In the genomic region with DNA sequence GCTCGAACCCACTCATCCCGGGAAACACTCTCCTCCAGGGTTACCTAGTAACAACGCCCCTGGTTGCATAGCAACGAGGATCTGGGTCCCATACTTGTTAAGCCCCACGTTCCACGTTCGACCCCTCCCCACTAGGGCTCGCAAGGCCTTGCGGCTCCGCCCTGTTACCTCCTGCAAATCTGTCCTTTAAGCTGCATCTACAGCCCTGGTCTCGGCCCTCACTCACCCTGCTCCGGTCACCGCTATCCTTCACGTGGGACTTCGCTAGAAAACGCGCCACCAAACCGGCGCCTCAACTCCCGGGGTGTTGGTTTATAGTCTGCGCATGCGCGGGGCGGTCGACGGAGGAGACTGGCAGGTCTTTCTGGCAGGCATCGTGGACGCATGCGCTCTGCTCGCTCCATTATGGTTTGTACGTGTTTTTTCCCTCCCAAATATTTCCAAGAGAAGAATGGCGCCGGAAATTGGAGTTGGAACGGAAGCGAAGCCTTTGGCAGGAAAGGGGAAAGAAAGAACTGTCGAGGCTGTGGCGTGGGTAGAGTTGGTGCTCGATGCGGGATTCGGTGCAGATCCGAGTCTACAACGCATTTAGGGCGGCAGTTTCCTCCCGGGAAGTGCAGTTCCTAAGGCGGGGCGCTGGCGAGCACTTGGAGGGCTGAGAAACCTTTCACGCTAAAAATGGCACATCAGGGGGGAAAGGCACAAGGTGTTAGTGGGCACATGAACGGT, we compare ENCODE assay signal across 8 mouse cellular contexts. TPM values are rescaled to one million over a fixed set of nuclear protein-coding genes. Genes with fewer than 3 reads are reported as not detected.
DNase-seq lines count a peak whose midpoint lies in the region; ATAC-seq and TF ChIP-seq lines count a peak whose summit lies in the region.

A gene (minus strand): TSS at position 576 of the 729 bp plus-strand sequence.

- peaks cover 4% of the 10 kb centered on the region; the same call in 1 of the 2 replicates for H3K36me3 ChIP-seq in embryonic facial prominence, embryonic 15.5 days
- H3K36me3 ChIP-seq in kidney, embryonic 14.5 days (ENCODE audit: control insufficient read depth, insufficient read depth, low read length): peaks cover 6% of the 10 kb centered on the region; the same call in 1 of the 2 replicates
- 0 out of 2 replicates have a peak, but pooled peaks cover 7% of the 10 kb centered on the region for H3K36me3 ChIP-seq in limb, embryonic 15.5 days

- no peaks in the 10 kb centered on the region for H3K27me3 ChIP-seq in embryonic facial prominence, embryonic 15.5 days
- no peaks in the 10 kb centered on the region for H3K27me3 ChIP-seq in kidney, embryonic 14.5 days (ENCODE audit: control insufficient read depth, insufficient read depth, low read length)
- H3K27me3 ChIP-seq in limb, embryonic 15.5 days: no peaks in the 10 kb centered on the region

- peaks cover 2% of the 10 kb centered on the region; the same call in 1 of the 2 replicates for H3K4me1 ChIP-seq in bone marrow, adult 2 months (ENCODE audit: control insufficient read depth, insufficient read depth, low read length)
- H3K4me1 ChIP-seq in embryonic facial prominence, embryonic 15.5 days: peaks cover 29% of the 10 kb centered on the region
- H3K4me1 ChIP-seq in kidney, embryonic 14.5 days (ENCODE audit: control insufficient read depth, insufficient read depth, low read length): peaks cover 10% of the 10 kb centered on the region
- peaks cover 17% of the 10 kb centered on the region for H3K4me1 ChIP-seq in limb, embryonic 15.5 days

- DNase-seq in 416B (ENCODE audit: low read depth): peak; percentile 89
- DNase-seq in heart, adult 9 months (ENCODE audit: low spot score in 2 of 2): peak; percentile 93 to 95
- peak; percentile 68 to 80 for DNase-seq in monocyte, adult 2 months (ENCODE audit: low read depth in 1 of 2, low spot score in 2 of 2)
- peak; percentile 89 to 91 for DNase-seq in spleen, postnatal 36 days (ENCODE audit: low spot score in 2 of 2)

- TF ChIP-seq CTCF in bone marrow, adult 2 months (IDR thresholded peaks at IDR 0.05; ENCODE audit: control insufficient read depth, insufficient read depth, low read length): no peak

- H3K4me3 ChIP-seq in bone marrow, adult 2 months (replicated peaks; ENCODE audit: control insufficient read depth, low read depth, low read length): peak within 1 kb of the TSS; percentile 80
- peak within 1 kb of the TSS; percentile 75 for H3K4me3 ChIP-seq in embryonic facial prominence, embryonic 15.5 days (replicated peaks)
- H3K4me3 ChIP-seq in kidney, embryonic 14.5 days (ENCODE audit: low read length): peak within 1 kb of the TSS; percentile 64
- H3K4me3 ChIP-seq in limb, embryonic 15.5 days: peak within 1 kb of the TSS; percentile 68

- TF ChIP-seq POLR2A in bone marrow, adult 2 months (IDR thresholded peaks at IDR 0.05; ENCODE audit: borderline replicate concordance, control insufficient read depth, low read depth, low read length): peak; percentile 63; the same call in 1 of the 2 replicates

- ATAC-seq in embryonic facial prominence, embryonic 15.5 days (ENCODE audit: insufficient number of reproducible peaks, low FRiP score, low TSS enrichment, low read depth): peak; percentile 88
- ATAC-seq in kidney, embryonic 14.5 days (ENCODE audit: low FRiP score, low TSS enrichment): peak; percentile 92
- ATAC-seq in limb, embryonic 15.5 days (ENCODE audit: insufficient number of reproducible peaks, low FRiP score, low TSS enrichment, low read depth): peak; percentile 86

- no peaks in the 10 kb centered on the region for H3K9me3 ChIP-seq in embryonic facial prominence, embryonic 15.5 days (replicated peaks)
- H3K9me3 ChIP-seq in kidney, embryonic 14.5 days (ENCODE audit: control insufficient read depth, low read length): peaks cover 6% of the 10 kb centered on the region; the same call in 1 of the 2 replicates
- H3K9me3 ChIP-seq in limb, embryonic 15.5 days: no peaks in the 10 kb centered on the region

- WGBS in bone marrow, adult 2 months: under 1% methylated on average over 49 of the region's 49 CpGs
- under 1% methylated on average over 49 of the region's 49 CpGs for WGBS in embryonic facial prominence, embryonic 15.5 days
- under 1% methylated on average over 49 of the region's 49 CpGs for WGBS in kidney, embryonic 14.5 days
- under 1% methylated on average over 49 of the region's 49 CpGs for WGBS in limb, embryonic 15.5 days

- peak within 1 kb of the TSS; percentile 92 for H3K4me2 ChIP-seq in embryonic facial prominence, embryonic 15.5 days (replicated peaks)
- H3K4me2 ChIP-seq in kidney, embryonic 14.5 days (replicated peaks; ENCODE audit: low read depth, low read length): peak within 1 kb of the TSS; percentile 94
- H3K4me2 ChIP-seq in limb, embryonic 15.5 days: peak within 1 kb of the TSS; percentile 91

- H3K27ac ChIP-seq in bone marrow, adult 2 months (ENCODE audit: control insufficient read depth, insufficient read depth, low read depth, low read length, poor library complexity): no peak within 1 kb of the TSS
- H3K27ac ChIP-seq in embryonic facial prominence, embryonic 15.5 days (replicated peaks): peak within 1 kb of the TSS; percentile 96
- H3K27ac ChIP-seq in kidney, embryonic 14.5 days (ENCODE audit: low read depth, low read length): peak within 1 kb of the TSS; percentile 84
- peak within 1 kb of the TSS; percentile 98 for H3K27ac ChIP-seq in limb, embryonic 15.5 days

- H3K9ac ChIP-seq in embryonic facial prominence, embryonic 15.5 days: peak within 1 kb of the TSS; percentile 41
- H3K9ac ChIP-seq in kidney, embryonic 14.5 days (ENCODE audit: low read depth, low read length): peak within 1 kb of the TSS; percentile 68
- H3K9ac ChIP-seq in limb, embryonic 15.5 days: peak within 1 kb of the TSS; percentile 60

RNA-seq across cellular contexts. Expression of the gene that starts here (rescaled TPM):
- 5.1 and 11.5 TPM in 2 replicates for polyA plus RNA-seq in bone marrow, adult 2 months (2011; ENCODE audit: insufficient read depth, insufficient read length, low replicate concordance, missing spikeins)
- 133 and 139 TPM in 2 replicates for polyA plus RNA-seq in embryonic facial prominence, embryonic 15.5 days (2015; fragmentation: Nextera tagmentation; extraction: Ambion mirVana)
- 87.6 and 90.9 TPM in 2 replicates for polyA plus RNA-seq in kidney, embryonic 14.5 days (2014; fragmentation: Nextera tagmentation; extraction: Ambion mirVana)
- polyA plus RNA-seq in limb, embryonic 15.5 days (2015; fragmentation: Nextera tagmentation; extraction: Ambion mirVana): 138 and 163 TPM in 2 replicates
